Mouse (Mus musculus) liver, embryonic 14.5 days (tissue): ENCODE measurements around the gene Echs1. TPM values are rescaled to one million over a fixed set of nuclear protein-coding genes. Genes with fewer than 3 reads are reported as not detected.

Experiments
- ATAC-seq: fragments of 200-750 bp; cut with Nextera tagmentation; 2 replicates; pipeline ENCODE4 v1.8.0; 2017; ENCODE audit warnings: moderate number of reproducible peaks, mild to moderate bottlenecking, moderate library complexity; ENCODE audit not compliant: insufficient read depth
- DNase-seq, 3 experiments: peaks; one replicate each; pipeline ENCODE4 v3.0.0-alpha.2; 2012 to 2013; ENCODE audit warnings: low read depth in 3 of 3, low spot score in 3 of 3
- H3K27ac ChIP-seq: fragments of 300-500 bp; sonication (generic); 2 replicates; pipeline ENCODE4 v1.5.1; 2014; ENCODE audit warnings: moderate library complexity, mild to moderate bottlenecking, control low read depth, inconsistent platforms
- H3K27me3 ChIP-seq: fragments of 300-500 bp; sonication (generic); 2 replicates; pipeline ENCODE4 v1.6.1; 2014; ENCODE audit warnings: mild to moderate bottlenecking, low read length, moderate library complexity; ENCODE audit not compliant: control insufficient read depth, insufficient read depth
- H3K36me3 ChIP-seq: fragments of 300-500 bp; sonication (generic); replicated peaks from 2 replicates; pipeline ENCODE4 v1.6.1; 2014; ENCODE audit warnings: low read depth; ENCODE audit not compliant: control insufficient read depth, insufficient read depth
- H3K4me1 ChIP-seq, 2 experiments: fragments of 200-500 bp in 1 of 2; fragments of 300-500 bp in 1 of 2; sonication (generic) in 1 of 2; replicated peaks; 2 replicates each; pipeline ENCODE4 v1.6.1; 2012 to 2014; ENCODE audit warnings: antibody characterized with exemption in 1 of 2, inconsistent platforms in 1 of 2, low read length in 1 of 2; ENCODE audit not compliant: control insufficient read depth in 2 of 2, insufficient read depth in 2 of 2
- H3K4me2 ChIP-seq: fragments of 300-500 bp; sonication (generic); 2 replicates; pipeline ENCODE4 v1.6.1; 2014; ENCODE audit warnings: low read depth, mild to moderate bottlenecking, control low read depth, moderate library complexity
- H3K4me3 ChIP-seq, 2 experiments: fragments of 200-500 bp in 1 of 2; fragments of 300-500 bp in 1 of 2; sonication (generic) in 1 of 2; 2 replicates each; pipeline ENCODE4 v1.5.1; 2012 to 2014; ENCODE audit warnings: low read depth in 2 of 2, low read length in 2 of 2, mild to moderate bottlenecking in 2 of 2, control low read depth in 1 of 2, inconsistent platforms in 1 of 2, moderate library complexity in 1 of 2; ENCODE audit not compliant: insufficient read depth in 1 of 2
- H3K9ac ChIP-seq: fragments of 300-500 bp; sonication (generic); replicated peaks from 2 replicates; pipeline ENCODE4 v1.6.1; 2014; ENCODE audit warnings: mild to moderate bottlenecking, control low read depth, moderate library complexity
- H3K9me3 ChIP-seq: fragments of 300-500 bp; sonication (generic); 2 replicates; pipeline ENCODE4 v1.6.1; 2016; ENCODE audit warnings: low read length, mixed read lengths; ENCODE audit not compliant: control insufficient read depth
- CTCF ChIP-seq: IDR thresholded peaks from 2 replicates; pipeline ENCODE4 v1.5.1; 2016; ENCODE audit warnings: antibody characterized with exemption, low read depth, control low read depth
- EP300 ChIP-seq: IDR thresholded peaks from 2 replicates; pipeline ENCODE4 v1.6.1; 2016; ENCODE audit warnings: antibody characterized with exemption, low read depth
- WGBS: fragments of 180-500 bp; shearing (Covaris S2); extraction: QIAGEN DNeasy Blood & Tissue Kit; methylation state at CpG from one replicate; pipeline ENCODE4 v1.1.7; 2014; ENCODE audit not compliant: insufficient replicate concordance; 5-methylcytosine and 5-hydroxymethylcytosine counted together
- polyA plus RNA-seq, 2 experiments: library from polyadenylated mRNA; depleted of rRNA in 1 of 2; stranded (reverse) in 1 of 2; unstranded in 1 of 2; fragments of >200 nt; fragmentation: Nextera tagmentation in 1 of 2; extraction: Ambion mirVana in 1 of 2; gene quantifications; 2 replicates each; pipeline versions ENCODE4 v1.2.1 to v1.2.3; 2012 to 2014

The Echs1 gene
- polyA plus RNA-seq, 2 experiments: 45.7 to 97.2 TPM

- DNase-seq: no peak
Observed at GRCm38 (mm10) chr7:140153383-140153782, 37.1 kb upstream of the Echs1 start.

DNA sequence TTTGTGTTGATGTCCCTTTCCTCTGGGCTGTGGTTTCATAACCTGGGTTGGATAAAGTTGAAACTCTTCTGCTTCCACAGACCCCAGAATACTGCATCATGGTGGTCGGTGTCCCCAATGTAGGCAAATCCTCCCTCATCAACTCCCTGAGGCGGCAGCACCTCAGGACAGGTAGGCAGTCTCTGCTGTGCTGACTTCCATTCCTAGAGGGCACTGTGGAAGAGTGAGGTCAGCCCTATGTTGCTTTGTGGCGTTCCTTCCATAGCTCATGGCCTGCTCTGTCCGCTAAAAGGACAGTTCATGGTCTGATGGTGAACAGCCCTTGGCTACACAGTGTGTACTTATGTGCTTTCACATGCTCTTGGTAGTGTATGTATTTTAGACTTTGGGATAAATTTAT, 28.3 kb upstream of the Echs1 start:
- 69% methylated on average over 4 of the region's 4 CpGs for WGBS
- Histone ChIP-seq H3K36me3 (no peaks in the 10 kb centered on the region; the same call in 1 of the 2 replicates), H3K9me3 (no peaks in the 10 kb centered on the region), H3K27ac (no peak overlapping the region), H3K4me3 (no peak overlapping the region), H3K4me1 (no peaks in the 10 kb centered on the region), H3K9ac (no peak overlapping the region), H3K27me3 (no peaks in the 10 kb centered on the region), H3K4me2 (no peak overlapping the region)
- TF ChIP-seq CTCF: no peak
- DNase-seq (no peak), ATAC-seq (no peak)

More at GRCm38 (mm10) chr7:140153383-140153782, 37.1 kb upstream of the Echs1 start:
- Histone ChIP-seq H3K4me3 (no peak overlapping the region), H3K9ac (no peak overlapping the region), H3K27me3 (peaks cover 27% of the 10 kb centered on the region), H3K4me1 (no peaks in the 10 kb centered on the region), H3K27ac (no peak overlapping the region), H3K4me2 (no peak overlapping the region), H3K9me3 (no peaks in the 10 kb centered on the region), H3K36me3 (no peaks in the 10 kb centered on the region; the same call in 1 of the 2 replicates)
- 12% methylated on average over 28 of the region's 28 CpGs for WGBS
- ATAC-seq: 0 out of 2 replicates have a peak, but pooled peaks have one; percentile 23
- TF ChIP-seq CTCF (no peak), EP300 (no peak)

DNA sequence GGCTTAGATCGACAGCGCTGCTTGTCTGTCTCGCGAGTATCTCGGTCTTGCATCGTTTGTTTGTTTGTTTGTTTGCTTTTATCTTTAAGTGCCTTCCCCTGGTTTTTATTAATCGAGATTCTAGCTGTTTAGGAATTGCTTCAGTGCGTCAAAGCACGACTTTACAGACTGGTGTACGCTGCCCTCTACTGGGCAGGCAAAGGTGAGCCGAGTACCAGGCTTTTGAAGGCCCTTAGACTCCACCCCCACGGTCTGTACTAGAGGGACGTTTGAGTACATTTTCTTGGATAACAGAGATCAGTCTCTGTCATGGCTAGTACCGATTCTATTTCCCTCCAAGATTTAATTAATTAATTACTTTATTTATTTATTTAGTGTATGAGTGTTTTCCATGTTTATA, 25.1 kb upstream of the Echs1 start:
- Histone ChIP-seq H3K36me3 (no peaks in the 10 kb centered on the region), H3K27ac (no peak overlapping the region), H3K27me3 (no peaks in the 10 kb centered on the region), H3K9ac (no peak overlapping the region), H3K4me3 (no peak overlapping the region), H3K9me3 (no peaks in the 10 kb centered on the region), H3K4me1 (peaks cover 0 to 3% of the 10 kb centered on the region in 2 experiments; a peak in 2 of 4 replicates), H3K4me2 (no peak overlapping the region)
- no peak for ATAC-seq
- TF ChIP-seq EP300 (no peak), CTCF (peak; percentile 82)
- peak; percentile 38 to 46 (median 40) for DNase-seq
- WGBS: 4% methylated on average over 14 of the region's 14 CpGs

DNA sequence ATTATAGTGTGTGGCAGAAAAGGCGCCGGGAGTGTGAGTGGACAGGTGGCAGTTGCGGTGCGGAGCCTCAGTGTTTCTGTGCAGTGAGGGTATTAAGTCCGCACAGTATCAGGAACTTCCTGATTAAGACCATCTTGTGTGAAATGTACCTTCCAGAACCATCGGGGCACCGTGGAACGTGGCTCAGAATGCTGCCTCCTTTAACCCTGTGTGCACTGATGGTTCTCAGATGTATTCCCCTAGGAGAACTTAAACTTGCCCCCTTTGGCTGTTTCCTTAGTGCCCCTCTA, 21.7 kb upstream of the Echs1 start:
- Histone ChIP-seq H3K4me2 (peak overlapping the region; percentile 81), H3K4me3 (peak overlapping the region; percentile 69 to 84), H3K9ac (peak overlapping the region; percentile 77), H3K9me3 (no peaks in the 10 kb centered on the region), H3K36me3 (no peaks in the 10 kb centered on the region), H3K27ac (peak overlapping the region; percentile 44), H3K27me3 (no peaks in the 10 kb centered on the region), H3K4me1 (peaks cover 0 to 6% of the 10 kb centered on the region in 2 experiments; a peak in 2 of 4 replicates)
- TF ChIP-seq EP300: no peak
- TF ChIP-seq CTCF: no peak
- ATAC-seq (no peak), DNase-seq (no peak)
- 0% methylated on average over 8 of the region's 8 CpGs for WGBS

GRCm38 (mm10) chr7:140137135-140138020, 21.1 kb upstream of the Echs1 start, which contains the start of gene Mtg1:
Mtg1 (plus strand) TSS chr7:140137564.
- peak within 1 kb of the TSS; percentile 69 to 84 for H3K4me3 ChIP-seq
- ATAC-seq (peak; percentile 97), DNase-seq (peak; percentile 80 to 84 (median 81))
- peak within 1 kb of the TSS; percentile 77 for H3K9ac ChIP-seq
- WGBS: 2% methylated on average over 39 of the region's 39 CpGs
- H3K27me3 ChIP-seq: no peaks in the 10 kb centered on the region
- H3K36me3 ChIP-seq: no peaks in the 10 kb centered on the region
- TF ChIP-seq CTCF: peak; percentile 28; the same call in 1 of the 2 replicates
- TF ChIP-seq EP300: no peak
- H3K9me3 ChIP-seq: no peaks in the 10 kb centered on the region
- H3K4me1 ChIP-seq: peaks cover 0 to 6% of the 10 kb centered on the region in 2 experiments; a peak in 2 of 4 replicates
- peak within 1 kb of the TSS; percentile 44 for H3K27ac ChIP-seq
- H3K4me2 ChIP-seq: peak within 1 kb of the TSS; percentile 81
